Mouse (Mus musculus) liver, adult 2 months (tissue): ENCODE measurements around the gene Scn11a.

Source experiments
- CTCF ChIP-seq: fragments of 200-500 bp; IDR thresholded peaks from 2 replicates; pipeline ENCODE4 v1.5.1; 2011; ENCODE audit warnings: low read depth, low read length, control low read depth
- POLR2A ChIP-seq: fragments of 200-500 bp; IDR thresholded peaks from 2 replicates; pipeline ENCODE4 v1.6.1; 2011; ENCODE audit warnings: low read length, control low read depth; ENCODE audit not compliant: insufficient read depth; ENCODE audit errors: extremely low read depth

DNA sequence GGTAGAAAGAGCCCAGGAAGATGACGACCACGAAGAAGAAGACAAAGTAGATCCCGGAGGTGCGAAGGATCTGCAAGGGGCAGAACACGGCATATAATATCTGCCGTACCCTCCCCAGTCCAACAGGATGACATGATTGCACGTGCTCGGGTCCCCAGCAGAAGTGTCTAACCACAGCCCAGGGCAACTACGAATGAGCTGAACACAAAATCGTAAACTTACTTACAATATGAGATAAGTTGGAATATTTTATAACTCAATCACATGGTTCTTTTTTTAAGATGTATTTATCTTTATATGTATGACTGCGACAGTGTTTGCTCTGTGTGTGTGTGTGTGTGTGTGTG is 20.8 kb downstream of the Scn11a start:
- TF ChIP-seq CTCF, result no peak
- no peak for TF ChIP-seq POLR2A
